ENCODE assay signal across 18 mouse cellular contexts in genomic region chr13:47642341-47642740, GRCm38 (mm10).
DNase-seq lines count a peak whose midpoint lies in the region; ATAC-seq and TF ChIP-seq lines count a peak whose summit lies in the region.
"Had no signal": no experiment of that assay in that cellular context is flagged by ENCODE, and none has a peak within 500 bp of the region (broad histone marks: within the 10 kb centered on the region; RNA-seq: fewer than 3 reads in every experiment).

No protein-coding gene starts in this region.

- TF ChIP-seq CTCF in lung, embryonic 14.5 days (IDR thresholded peaks at IDR 0.05; ENCODE audit: low read depth): peak; percentile 45
- no peak for TF ChIP-seq CTCF in lung, adult 2 months (IDR thresholded peaks at IDR 0.05; ENCODE audit: insufficient read depth, low read length)
- peak; percentile 66 for TF ChIP-seq CTCF in ES-Bruce4 (IDR thresholded peaks at IDR 0.05; ENCODE audit: low read depth, low read length)

- no peaks in the 10 kb centered on the region for H3K36me3 ChIP-seq in heart, embryonic 12.5 days
- H3K36me3 ChIP-seq in lung, embryonic 14.5 days (ENCODE audit: insufficient read depth): no peaks in the 10 kb centered on the region
- no peaks in the 10 kb centered on the region for H3K36me3 ChIP-seq in ES-Bruce4 (ENCODE audit: control insufficient read depth, insufficient read depth, low read length, poor library complexity, severe bottlenecking)
- H3K36me3 ChIP-seq: hindbrain, embryonic 13.5 days; liver, embryonic 15.5 days had no signal

- ATAC-seq in heart, embryonic 12.5 days (ENCODE audit: insufficient number of reproducible peaks, low FRiP score): no peak
- ATAC-seq in lung, embryonic 14.5 days (ENCODE audit: insufficient read depth): no peak
- no peak for ATAC-seq in CD4-positive, CD25-positive, alpha-beta regulatory T cell, adult 4 months
- ATAC-seq: midbrain, embryonic 16.5 days had no signal

- H3K4me3 ChIP-seq in heart, embryonic 12.5 days: no peak overlapping the region
- no peak overlapping the region for H3K4me3 ChIP-seq in lung, embryonic 14.5 days (ENCODE audit: low read depth, low read length)
- H3K4me3 ChIP-seq in lung, adult 2 months (replicated peaks; ENCODE audit: extremely low read depth, low read depth, low read length): no peak overlapping the region
- H3K4me3 ChIP-seq in ES-Bruce4 (ENCODE audit: low read depth, low read length): no peak overlapping the region
- H3K4me3 ChIP-seq: hindbrain, embryonic 13.5 days; liver, embryonic 15.5 days had no signal

- H3K4me2 ChIP-seq in heart, embryonic 12.5 days: no peak overlapping the region
- H3K4me2 ChIP-seq in lung, embryonic 14.5 days: no peak overlapping the region
- H3K4me2 ChIP-seq: hindbrain, embryonic 13.5 days; liver, embryonic 15.5 days had no signal

- H3K9ac ChIP-seq in heart, embryonic 12.5 days: no peak overlapping the region
- H3K9ac ChIP-seq in lung, embryonic 14.5 days: no peak overlapping the region
- no peak overlapping the region for H3K9ac ChIP-seq in ES-Bruce4 (ENCODE audit: low read depth, poor library complexity, severe bottlenecking)
- H3K9ac ChIP-seq: hindbrain, embryonic 13.5 days; liver, embryonic 15.5 days had no signal

- H3K4me1 ChIP-seq in heart, embryonic 12.5 days (replicated peaks): peaks cover 3% of the 10 kb centered on the region; the same call in 1 of the 2 replicates
- no peaks in the 10 kb centered on the region for H3K4me1 ChIP-seq in lung, embryonic 14.5 days (ENCODE audit: insufficient read depth)
- no peaks in the 10 kb centered on the region for H3K4me1 ChIP-seq in lung, adult 2 months (ENCODE audit: control insufficient read depth, insufficient read depth, low read length)
- no peaks in the 10 kb centered on the region for H3K4me1 ChIP-seq in ES-Bruce4 (ENCODE audit: control insufficient read depth, insufficient read depth, low read length)
- H3K4me1 ChIP-seq: liver, embryonic 15.5 days had no signal

- H3K9me3 ChIP-seq in heart, embryonic 12.5 days (replicated peaks): no peaks in the 10 kb centered on the region
- no peaks in the 10 kb centered on the region for H3K9me3 ChIP-seq in lung, embryonic 14.5 days (ENCODE audit: low read depth, low read length)
- H3K9me3 ChIP-seq in ES-Bruce4 (replicated peaks; ENCODE audit: control insufficient read depth, insufficient read depth, low read length, poor library complexity, severe bottlenecking): no peaks in the 10 kb centered on the region
- H3K9me3 ChIP-seq: hindbrain, embryonic 13.5 days; liver, embryonic 15.5 days had no signal

- no peak for TF ChIP-seq POLR2A in lung, adult 2 months (IDR thresholded peaks at IDR 0.05; ENCODE audit: borderline replicate concordance, extremely low read depth, low read depth, low read length)
- no peak for TF ChIP-seq POLR2A in ES-Bruce4 (IDR thresholded peaks at IDR 0.05; ENCODE audit: insufficient read depth, low read length)

- peak; percentile 5 for DNase-seq in heart, postnatal 4 days
- DNase-seq in lung, embryonic 14.5 days: peak; percentile 7
- DNase-seq in lung, adult 2 months: no peak
- peak; percentile 13 for DNase-seq in WW6 (ENCODE audit: low read depth, low spot score)
- no peak for DNase-seq in urinary bladder, postnatal 10 days (ENCODE audit: low spot score)
- DNase-seq: adrenal gland, adult 2 months; cerebellum, adult 11 months; cerebellum, postnatal 36 days; gastrocnemius, postnatal 14 days; layer of hippocampus, postnatal 36 days; lung, postnatal 36 days; thymus, postnatal 25 days had no signal

- no peak overlapping the region for H3K27ac ChIP-seq in heart, embryonic 12.5 days (ENCODE audit: poor library complexity, severe bottlenecking)
- H3K27ac ChIP-seq in lung, embryonic 14.5 days (ENCODE audit: low read depth): no peak overlapping the region
- H3K27ac ChIP-seq in ES-Bruce4 (ENCODE audit: insufficient read depth, low read length): no peak overlapping the region
- H3K27ac ChIP-seq: hindbrain, embryonic 13.5 days; liver, embryonic 15.5 days had no signal

- 0 out of 2 replicates have a peak, but pooled peaks cover 3% of the 10 kb centered on the region for H3K27me3 ChIP-seq in heart, embryonic 12.5 days (replicated peaks)
- no peaks in the 10 kb centered on the region for H3K27me3 ChIP-seq in lung, embryonic 14.5 days (ENCODE audit: insufficient read depth, low read length)
- peaks cover 1% of the 10 kb centered on the region; the same call in 1 of the 2 replicates for H3K27me3 ChIP-seq in ES-Bruce4 (ENCODE audit: control insufficient read depth, insufficient read depth, low read length, poor library complexity, severe bottlenecking)
- H3K27me3 ChIP-seq: liver, embryonic 15.5 days had no signal

- 75% methylated on average over 10 of the region's 10 CpGs for WGBS in heart, embryonic 12.5 days
- WGBS in lung, embryonic 14.5 days: 75% methylated on average over 10 of the region's 10 CpGs
- 76% methylated on average over 10 of the region's 10 CpGs for WGBS in lung, adult 2 months

- TF ChIP-seq EP300 in ES-Bruce4 (IDR thresholded peaks at IDR 0.05; ENCODE audit: insufficient read depth, low read depth, low read length): no peak

Comparison
In these comparisons a context has a peak if more than half of its experiments do, and no peak if none do; other contexts are left out.
1. DNase-seq: peak in heart, postnatal 4 days (single experiment), lung, embryonic 14.5 days (single experiment) and WW6 (single experiment); none in lung, adult 2 months (single experiment) and urinary bladder, postnatal 10 days (single experiment).